1 mouse cellular context compared by ENCODE assay signal in genomic region chr8:70780093-70780492, GRCm38 (mm10).
A peak's percentile ranks its signal among the peaks of the same experiment; 100 is the strongest.
TF ChIP-seq lines count a peak whose summit lies in the region.

No protein-coding gene starts in this region.

TF ChIP-seq in MEL, 35 proteins besides CTCF, POLR2A, EP300 and RAD21:
- TF ChIP-seq GABPA (IDR thresholded peaks at IDR 0.05; ENCODE audit: low read depth, low read length) (no peak), POLR2AphosphoS5 (IDR thresholded peaks at IDR 0.05; ENCODE audit: borderline replicate concordance, low read depth, low read length) (no peak), GATA1 (IDR thresholded peaks at IDR 0.05; ENCODE audit: low read depth, low read length) (0 out of 2 replicates have a peak, but pooled peaks have one; percentile 4)
